Mouse (Mus musculus) kidney, adult 2 months (tissue): ENCODE results near the gene Mea1.

Experiments used
- CTCF ChIP-seq: fragments of 200-500 bp; conservative IDR thresholded peaks from 2 replicates; pipeline ENCODE4 v1.5.1; 2011; ENCODE audit warnings: low read depth, mild to moderate bottlenecking, control low read depth, low read length, moderate library complexity, mixed read lengths; ENCODE audit not compliant: insufficient read depth, insufficient read length
- POLR2A ChIP-seq: fragments of 200-500 bp; IDR thresholded peaks from one replicate; pipeline ENCODE4 v1.6.1; 2011; ENCODE audit warnings: low read depth, low read length, control low read depth

DNA sequence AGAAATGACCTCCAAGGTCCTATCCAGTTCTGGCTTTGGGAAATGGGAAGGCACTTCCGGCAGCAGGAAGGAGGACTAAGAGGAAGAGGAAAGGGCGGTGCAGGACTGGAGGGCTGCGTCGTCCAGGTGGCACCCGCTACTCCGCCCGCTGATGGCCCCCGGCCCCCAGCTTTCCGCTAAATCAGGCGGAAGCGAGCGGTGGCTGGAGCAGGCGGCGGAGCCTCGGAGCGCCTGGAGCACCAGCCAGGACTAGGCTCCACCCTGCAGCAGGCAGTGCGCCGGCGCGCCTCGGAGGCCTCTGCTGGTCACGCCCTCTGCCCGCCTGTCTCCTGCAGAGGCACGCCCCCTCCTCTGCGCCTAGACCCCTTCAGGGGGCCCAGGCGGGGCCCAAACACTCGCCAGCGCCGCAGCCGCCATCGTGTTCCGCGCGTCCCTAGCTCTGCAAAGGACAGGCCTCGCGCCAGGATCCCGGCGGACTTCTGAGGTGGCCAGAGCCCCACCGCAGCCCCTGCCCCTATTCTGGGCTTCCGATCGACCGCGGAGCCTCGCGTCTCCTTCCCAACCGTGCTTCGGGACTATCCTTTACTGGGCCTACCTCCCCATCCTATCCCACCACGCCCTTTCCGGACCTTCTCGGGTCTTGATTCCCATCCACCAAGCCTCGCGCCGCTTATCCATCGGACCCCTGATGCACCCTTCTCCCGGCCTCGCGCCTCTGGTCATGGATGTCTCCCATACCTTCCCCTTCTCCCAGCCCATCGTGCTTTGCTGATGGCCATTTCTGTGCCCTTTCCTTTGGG lies 28.2 kb upstream of the Mea1 start, which contains the start of gene Cul7:
- TF ChIP-seq CTCF (no peak), POLR2A (peak; percentile 28)
